Mouse (Mus musculus) G1E (cell line): ENCODE data around the gene Epha1. TPM values are rescaled to one million over a fixed set of nuclear protein-coding genes. Genes with fewer than 3 reads are reported as not detected.

Experiments
- ATAC-seq: 2 replicates; pipeline ENCODE4 v1.8.0; 2016; ENCODE audit warnings: mild to moderate bottlenecking; ENCODE audit not compliant: insufficient number of reproducible peaks, poor library complexity, low FRiP score, severe bottlenecking; ENCODE audit errors: extremely low read depth
- DNase-seq: peaks from one replicate; pipeline ENCODE4 v3.0.0; 2012; ENCODE audit warnings: low spot score
- H3K27me3 ChIP-seq: 2 replicates; pipeline ENCODE4 v1.6.1; 2012; ENCODE audit warnings: mild to moderate bottlenecking, low read length, inconsistent platforms; ENCODE audit not compliant: insufficient read depth
- H3K36me3 ChIP-seq: replicated peaks from 2 replicates; pipeline ENCODE3; 2012; ENCODE audit warnings: mild to moderate bottlenecking, inconsistent platforms
- H3K4me1 ChIP-seq: 2 replicates; pipeline ENCODE4 v1.6.1; 2012; ENCODE audit warnings: low read depth, low read length, inconsistent platforms, mixed read lengths; ENCODE audit not compliant: insufficient read depth
- H3K4me3 ChIP-seq: 2 replicates; pipeline ENCODE4 v1.5.1; 2012; ENCODE audit warnings: low read depth, mild to moderate bottlenecking, inconsistent platforms, low read length, moderate library complexity, mixed read lengths
- H3K9me3 ChIP-seq: replicated peaks from 2 replicates; pipeline ENCODE4 v1.6.1; 2012; ENCODE audit warnings: inconsistent platforms
- CTCF ChIP-seq: IDR thresholded peaks from 2 replicates; pipeline ENCODE4 v1.5.1; 2012; ENCODE audit warnings: low read depth, low read length, inconsistent platforms, mixed read lengths
- GATA1 ChIP-seq: IDR thresholded peaks from 2 replicates; pipeline ENCODE4 v1.6.1; 2012; ENCODE audit warnings: borderline replicate concordance, low read length, inconsistent platforms, mixed read lengths
- GATA2 ChIP-seq: IDR thresholded peaks from 2 replicates; pipeline ENCODE4 v1.6.1; 2012; ENCODE audit warnings: low read depth, low read length, inconsistent platforms, borderline replicate concordance
- POLR2AphosphoS5 ChIP-seq: IDR thresholded peaks from 2 replicates; pipeline ENCODE4 v1.6.1; 2012; ENCODE audit warnings: low read depth, low read length, inconsistent platforms; ENCODE audit not compliant: insufficient replicate concordance
- TAL1 ChIP-seq: conservative IDR thresholded peaks from 2 replicates; pipeline ENCODE4 v1.6.1; 2012; ENCODE audit warnings: low read depth, low read length, inconsistent platforms, mixed read lengths
- polyA plus RNA-seq: library from polyadenylated mRNA; stranded (reverse); fragments of >175 nt; gene quantifications from 2 replicates; pipeline ENCODE4 v1.2.3, GENCODE M21; 2012
- total RNA-seq, 2 experiments: library from RNA; stranded (forward) in 1 of 2; stranded (reverse) in 1 of 2; fragments of 200-1000 nt in 1 of 2; fragments of >200 nt in 1 of 2; fragmentation: Nextera tagmentation in 1 of 2; gene quantifications; 2 replicates each; pipeline ENCODE4 v1.2.3; 2014 to 2017

The Epha1 gene
- total and polyA plus RNA-seq, 3 experiments: not detected

DNA sequence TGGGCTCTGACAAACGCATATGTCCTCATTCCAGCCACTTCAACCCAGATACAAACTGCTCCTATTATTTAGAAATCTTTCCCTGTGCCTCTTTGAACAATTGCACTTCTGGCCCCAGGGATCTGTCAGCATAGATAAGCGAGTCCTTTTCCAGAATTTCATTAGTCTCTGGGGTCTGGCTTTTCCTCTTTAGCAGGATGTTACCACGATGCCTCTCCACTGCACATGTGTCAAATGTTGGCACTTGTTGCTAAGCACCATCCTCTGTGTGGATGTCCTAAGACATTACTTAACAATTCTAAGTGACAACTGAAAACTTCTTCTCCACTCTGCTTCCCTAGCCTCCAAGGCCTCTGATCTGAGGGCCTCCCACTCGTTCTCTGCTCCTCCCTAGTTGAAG, 2.9 kb upstream of the Epha1 start:
- no peak overlapping the region for H3K4me3 ChIP-seq
- ATAC-seq (no peak), DNase-seq (no peak)
- peaks cover 4% of the 10 kb centered on the region; the same call in 1 of the 2 replicates for H3K4me1 ChIP-seq
- no peaks in the 10 kb centered on the region for H3K9me3 ChIP-seq
- no peaks in the 10 kb centered on the region for H3K36me3 ChIP-seq
- no peak for TF ChIP-seq GATA1
- TF ChIP-seq CTCF: no peak
- peaks cover 46% of the 10 kb centered on the region for H3K27me3 ChIP-seq

DNA sequence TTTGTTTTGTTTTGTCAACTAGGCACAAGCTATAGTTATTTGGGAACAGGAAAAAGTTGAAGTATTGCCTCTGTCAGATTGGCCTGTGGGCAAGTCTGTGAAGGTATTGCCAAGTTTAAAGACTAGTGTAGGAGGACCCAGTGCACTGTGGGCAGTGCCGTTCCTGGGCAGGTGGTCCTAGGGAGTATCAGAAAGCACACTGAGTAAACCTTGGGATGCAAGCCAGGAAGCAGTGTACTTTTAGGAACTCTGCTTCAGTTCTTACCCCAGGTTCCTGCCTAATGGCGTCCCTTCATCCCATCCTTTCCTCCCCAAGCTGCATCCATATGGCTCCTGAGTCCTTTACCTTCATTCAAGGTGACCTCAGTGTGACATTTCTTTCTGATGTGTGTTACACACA, 2.1 kb upstream of the Epha1 start:
- DNase-seq (no peak), ATAC-seq (no peak)
- TF ChIP-seq GATA1: no peak
- no peak for TF ChIP-seq TAL1
- no peak for TF ChIP-seq CTCF
- no peak for TF ChIP-seq POLR2AphosphoS5
- no peak for TF ChIP-seq GATA2
- Histone ChIP-seq H3K4me1 (peaks cover 4% of the 10 kb centered on the region; the same call in 1 of the 2 replicates), H3K27me3 (peaks cover 49% of the 10 kb centered on the region), H3K36me3 (no peaks in the 10 kb centered on the region), H3K9me3 (no peaks in the 10 kb centered on the region), H3K4me3 (no peak overlapping the region)

DNA sequence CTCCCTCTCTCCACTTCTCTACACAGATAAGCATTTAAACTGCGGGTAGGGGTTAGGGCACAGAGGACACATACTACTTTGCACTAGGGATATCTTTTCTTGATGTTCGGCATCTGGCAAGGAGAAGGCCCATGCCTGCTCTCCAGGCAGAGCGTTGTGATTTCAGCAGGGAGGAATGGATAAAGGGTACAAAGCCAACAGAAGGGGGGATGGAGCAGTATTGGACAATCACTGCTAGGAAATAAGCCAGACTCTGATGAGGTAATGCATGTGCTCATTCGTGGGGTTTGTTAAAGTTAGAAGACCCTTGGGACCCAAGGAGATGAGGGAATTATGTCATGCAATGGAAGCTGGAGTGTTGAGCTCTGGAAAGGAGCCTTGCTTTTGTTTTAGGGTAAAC, 1.6 kb upstream of the Epha1 start:
- no peak for ATAC-seq
- TF ChIP-seq CTCF (no peak), POLR2AphosphoS5 (no peak), TAL1 (no peak), GATA2 (no peak)

DNA sequence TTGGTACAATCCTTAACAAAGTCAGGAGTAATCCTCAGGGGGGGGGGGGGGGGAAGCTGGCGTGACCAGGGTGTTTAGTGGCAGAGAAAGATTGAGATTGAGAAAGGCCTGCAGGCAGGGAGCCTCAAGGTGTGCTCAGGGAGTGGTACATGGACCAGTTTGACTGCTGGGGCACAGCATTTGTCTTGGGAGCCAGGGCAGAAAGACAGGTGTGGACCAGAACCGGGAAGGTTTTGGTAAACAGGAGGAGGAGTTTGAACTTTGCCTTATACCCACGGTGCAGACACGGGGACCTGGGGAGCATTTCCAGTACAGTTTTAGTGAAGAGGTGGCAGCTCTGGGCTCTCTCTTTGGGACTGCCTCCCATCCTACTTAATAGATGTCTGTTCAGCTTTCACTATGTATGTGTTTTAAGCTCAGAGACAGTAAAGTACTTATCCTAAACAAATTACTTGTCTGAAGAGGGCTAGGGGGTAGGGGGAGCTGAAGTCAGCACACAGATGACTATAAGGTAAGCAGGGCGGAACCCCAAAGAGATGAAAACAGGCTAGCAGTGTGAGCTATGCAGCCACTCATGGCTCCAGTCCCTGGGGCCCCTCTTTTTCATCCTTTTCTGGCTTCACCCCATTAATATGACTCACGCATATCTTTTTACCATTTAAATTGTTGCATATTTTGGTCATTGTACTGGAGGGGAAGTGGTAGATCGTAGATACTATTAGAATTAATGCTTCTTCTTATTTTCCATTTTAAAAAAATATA, 782 bp upstream of the Epha1 start:
- Histone ChIP-seq H3K9me3 (no peaks in the 10 kb centered on the region), H3K27me3 (peaks cover 41% of the 10 kb centered on the region), H3K36me3 (no peaks in the 10 kb centered on the region), H3K4me3 (no peak overlapping the region), H3K4me1 (peaks cover 4% of the 10 kb centered on the region; the same call in 1 of the 2 replicates)
- DNase-seq: no peak
- TF ChIP-seq GATA1 (no peak), GATA2 (no peak), POLR2AphosphoS5 (no peak), CTCF (no peak), TAL1 (no peak)
- no peak for ATAC-seq

More for the DNA sequence above, 1.6 kb upstream of the Epha1 start:
- Histone ChIP-seq H3K36me3 (no peaks in the 10 kb centered on the region), H3K4me1 (peaks cover 4% of the 10 kb centered on the region; the same call in 1 of the 2 replicates), H3K4me3 (no peak overlapping the region), H3K9me3 (no peaks in the 10 kb centered on the region), H3K27me3 (peaks cover 49% of the 10 kb centered on the region)
- no peak for DNase-seq

DNA sequence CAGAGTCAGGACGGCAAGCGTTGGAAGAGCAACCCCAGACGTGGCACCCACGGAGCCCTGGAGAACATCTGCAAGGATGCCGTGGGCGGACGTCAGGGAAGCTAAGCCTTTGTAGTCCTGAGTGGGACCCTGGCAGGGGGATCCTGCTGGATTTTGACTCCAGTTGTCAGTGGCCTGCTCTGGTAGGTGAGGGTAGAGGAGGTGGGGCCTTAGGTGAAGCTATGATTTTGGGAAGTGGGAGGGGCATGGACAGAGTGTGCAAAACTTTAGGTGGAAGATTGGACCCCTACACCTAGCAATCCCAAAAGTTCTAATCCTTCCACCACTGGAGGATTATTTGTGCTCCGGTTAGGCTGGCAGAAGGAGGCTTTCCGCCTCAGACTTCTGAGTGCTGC, 650 bp downstream of the Epha1 start:
- ATAC-seq (no peak), DNase-seq (no peak)
- Histone ChIP-seq H3K4me1 (peaks cover 4% of the 10 kb centered on the region; the same call in 1 of the 2 replicates), H3K36me3 (no peaks in the 10 kb centered on the region), H3K27me3 (peaks cover 37% of the 10 kb centered on the region), H3K9me3 (no peaks in the 10 kb centered on the region), H3K4me3 (no peak overlapping the region)
- TF ChIP-seq GATA2: no peak
- no peak for TF ChIP-seq CTCF
- no peak for TF ChIP-seq POLR2AphosphoS5
- no peak for TF ChIP-seq TAL1
- TF ChIP-seq GATA1: no peak

DNA sequence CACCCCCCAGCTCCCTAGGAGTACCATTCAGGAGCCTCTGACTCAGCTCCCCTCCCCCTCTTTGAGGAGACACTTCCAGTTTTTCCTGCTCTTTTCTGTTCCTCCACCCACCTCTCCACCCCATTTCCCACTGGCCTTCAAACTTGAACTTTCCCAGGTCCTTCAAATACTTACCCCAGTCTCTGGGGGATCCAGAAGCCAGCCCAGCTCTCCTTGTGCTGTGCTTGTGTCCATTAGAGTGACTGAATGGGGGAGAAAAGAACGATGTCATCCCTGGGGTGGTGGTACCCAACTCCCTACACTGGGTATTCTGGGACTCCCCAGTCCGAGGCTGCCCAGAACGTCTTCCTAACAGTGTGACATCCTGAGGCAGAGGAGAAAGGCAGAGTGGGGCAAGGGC, 1.1 kb downstream of the Epha1 start:
- H3K9me3 ChIP-seq: no peaks in the 10 kb centered on the region
- DNase-seq (no peak), ATAC-seq (no peak)
- no peaks in the 10 kb centered on the region for H3K36me3 ChIP-seq
- TF ChIP-seq GATA1 (no peak), TAL1 (no peak), GATA2 (no peak), POLR2AphosphoS5 (no peak), CTCF (no peak)
- peaks cover 37% of the 10 kb centered on the region for H3K27me3 ChIP-seq
- H3K4me1 ChIP-seq: peaks cover 4% of the 10 kb centered on the region; the same call in 1 of the 2 replicates
- H3K4me3 ChIP-seq: no peak overlapping the region
